Mouse (Mus musculus): ENCODE measurements around the gene Prkci. TPM values are rescaled to one million over a fixed set of nuclear protein-coding genes. Genes with fewer than 3 reads are reported as not detected.

The Prkci gene
- polyA plus RNA-seq, 1 experiment from 2014 or later, result 48.4 TPM

DNA sequence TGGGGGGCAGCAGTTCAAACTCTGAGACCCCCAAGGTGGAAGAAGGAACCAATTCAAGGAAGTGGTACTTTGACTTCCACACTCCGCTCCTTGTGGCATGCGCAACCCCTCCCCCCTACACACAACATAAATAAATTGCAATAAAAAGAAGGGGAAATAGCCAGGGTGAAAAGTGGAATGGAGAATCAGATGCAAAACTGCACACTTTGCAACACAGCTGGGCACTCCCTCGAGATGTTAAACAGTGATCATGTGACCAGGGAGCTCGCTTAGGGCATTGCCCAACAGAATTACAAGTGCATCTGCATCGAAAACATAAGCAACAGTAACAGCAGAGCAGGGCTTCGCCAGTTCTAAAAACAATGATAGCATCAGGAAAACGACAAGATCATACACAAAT lies 3.4 kb upstream of the Prkci start:
- Histone ChIP-seq H3K9me3 (ENCODE audit: control insufficient read depth, low read length) (no peaks in the 10 kb centered on the region), H3K27me3 (ENCODE audit: control insufficient read depth, insufficient read depth, low read length) (no peaks in the 10 kb centered on the region), H3K36me3 (ENCODE audit: control insufficient read depth, insufficient read depth, low read length) (no peaks in the 10 kb centered on the region), H3K4me3 (ENCODE audit: low read length) (no peak overlapping the region), H3K27ac (ENCODE audit: low read depth, low read length) (no peak overlapping the region), H3K9ac (ENCODE audit: low read depth, low read length) (no peak overlapping the region), H3K4me2 (replicated peaks; ENCODE audit: low read depth, low read length) (no peak overlapping the region), H3K4me1 (ENCODE audit: control insufficient read depth, insufficient read depth, low read length) (peaks cover 8% of the 10 kb centered on the region; the same call in 1 of the 2 replicates)
- WGBS, result 74% methylated on average over 7 of the region's 7 CpGs
- no peak for ATAC-seq (ENCODE audit: low FRiP score, low TSS enrichment)

DNA sequence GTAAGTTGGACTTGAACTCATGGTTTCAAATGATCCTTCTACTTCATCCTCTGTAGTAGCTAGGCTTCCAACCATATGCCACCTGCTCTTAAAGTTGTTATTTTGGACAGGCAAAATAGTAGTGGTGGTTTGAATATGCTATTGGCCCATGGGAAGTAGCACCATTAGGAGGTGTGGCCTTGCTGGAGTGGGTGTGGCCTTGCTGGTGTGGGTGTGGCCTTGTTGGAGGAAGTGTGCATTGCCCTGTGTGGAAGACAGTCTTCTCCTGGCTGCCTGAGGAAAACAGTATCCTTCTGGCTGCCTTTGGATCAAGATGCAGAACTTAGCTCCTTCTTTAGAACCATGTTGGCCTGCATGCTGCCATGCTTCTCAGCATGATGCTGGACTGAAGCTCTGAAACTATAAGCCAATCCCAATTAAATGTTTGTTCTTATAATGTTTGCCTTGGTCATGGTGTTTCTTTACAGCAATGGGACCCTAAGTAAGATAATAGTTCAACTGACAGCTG lies 2.4 kb upstream of the Prkci start:
- Histone ChIP-seq H3K4me2 (replicated peaks; ENCODE audit: low read depth, low read length) (no peak overlapping the region), H3K9ac (ENCODE audit: low read depth, low read length) (no peak overlapping the region), H3K4me3 (ENCODE audit: low read length) (no peak overlapping the region), H3K36me3 (ENCODE audit: control insufficient read depth, insufficient read depth, low read length) (no peaks in the 10 kb centered on the region), H3K27me3 (ENCODE audit: control insufficient read depth, insufficient read depth, low read length) (no peaks in the 10 kb centered on the region), H3K4me1 (ENCODE audit: control insufficient read depth, insufficient read depth, low read length) (peaks cover 11% of the 10 kb centered on the region; the same call in 1 of the 2 replicates), H3K9me3 (ENCODE audit: control insufficient read depth, low read length) (no peaks in the 10 kb centered on the region), H3K27ac (ENCODE audit: low read depth, low read length) (no peak overlapping the region)
- ATAC-seq (ENCODE audit: low FRiP score, low TSS enrichment), result no peak

DNA sequence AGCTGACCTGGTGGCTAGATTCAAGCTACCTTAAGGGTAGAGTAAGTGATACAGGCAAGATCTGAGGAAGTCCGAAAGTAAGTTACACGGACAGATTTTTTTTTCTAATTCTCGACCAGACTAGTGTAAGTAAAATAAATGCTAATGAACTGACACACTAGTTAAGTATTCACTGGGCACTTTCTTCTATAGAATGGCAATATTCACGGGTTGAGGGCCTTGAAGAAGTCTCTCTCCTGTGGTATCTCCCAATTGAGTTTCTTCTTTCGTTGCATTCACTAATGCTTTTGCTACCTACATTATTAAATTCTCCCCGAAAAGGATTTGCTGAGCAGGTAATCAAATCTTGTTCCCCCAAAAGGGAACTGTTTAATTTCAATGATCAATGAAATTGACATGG lies 688 bp upstream of the Prkci start:
- Histone ChIP-seq H3K9me3 (ENCODE audit: control insufficient read depth, low read length) (no peaks in the 10 kb centered on the region), H3K27me3 (ENCODE audit: control insufficient read depth, insufficient read depth, low read length) (no peaks in the 10 kb centered on the region), H3K4me3 (ENCODE audit: low read length) (peak overlapping the region; percentile 92), H3K4me1 (ENCODE audit: control insufficient read depth, insufficient read depth, low read length) (peaks cover 15% of the 10 kb centered on the region), H3K27ac (ENCODE audit: low read depth, low read length) (no peak overlapping the region), H3K4me2 (replicated peaks; ENCODE audit: low read depth, low read length) (peak overlapping the region; percentile 71), H3K36me3 (ENCODE audit: control insufficient read depth, insufficient read depth, low read length) (no peaks in the 10 kb centered on the region), H3K9ac (ENCODE audit: low read depth, low read length) (peak overlapping the region; percentile 78)
- ATAC-seq (ENCODE audit: low FRiP score, low TSS enrichment), result no peak
- 19% methylated on average over 6 of the region's 6 CpGs for WGBS

DNA sequence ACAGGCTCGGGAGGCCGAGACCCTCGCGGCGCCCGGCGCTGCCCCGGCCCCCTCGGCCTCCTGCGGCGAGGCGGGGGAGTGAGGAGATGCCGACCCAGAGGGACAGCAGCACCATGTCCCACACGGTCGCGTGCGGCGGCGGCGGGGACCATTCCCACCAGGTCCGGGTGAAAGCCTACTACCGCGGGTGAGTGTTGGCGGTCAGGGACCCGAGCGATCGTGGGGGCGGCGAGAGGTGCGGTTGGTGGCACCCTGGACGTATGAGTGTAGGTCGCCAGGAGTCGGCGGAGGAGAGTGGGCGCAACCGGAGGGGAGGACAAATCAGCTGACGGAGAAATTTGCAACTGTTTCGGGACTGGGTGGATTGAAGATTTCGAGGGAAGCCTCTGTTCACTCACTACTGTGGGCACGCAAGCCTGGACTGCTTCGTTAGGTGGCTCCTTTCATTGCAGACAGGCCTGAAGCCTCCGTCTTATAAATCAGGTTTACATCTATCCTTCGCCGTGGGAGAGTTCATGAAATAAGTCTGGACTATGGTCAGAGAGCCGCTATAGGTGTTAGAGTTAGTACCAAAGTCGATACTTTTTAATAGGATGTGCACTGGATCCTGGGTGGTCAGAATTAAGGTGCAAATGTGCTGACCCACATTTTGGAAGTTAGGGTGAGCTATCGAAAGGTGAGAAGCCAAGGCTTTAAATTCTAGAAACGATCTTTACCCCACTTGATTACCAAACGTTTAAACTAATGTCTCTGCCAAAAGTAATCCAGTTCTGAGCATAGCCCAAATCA lies 546 bp downstream of the Prkci start:
- no peaks in the 10 kb centered on the region for H3K9me3 ChIP-seq (ENCODE audit: control insufficient read depth, low read length)
- H3K27ac ChIP-seq (ENCODE audit: low read depth, low read length), result peak overlapping the region; percentile 82; the same call in 1 of the 2 replicates

DNA sequence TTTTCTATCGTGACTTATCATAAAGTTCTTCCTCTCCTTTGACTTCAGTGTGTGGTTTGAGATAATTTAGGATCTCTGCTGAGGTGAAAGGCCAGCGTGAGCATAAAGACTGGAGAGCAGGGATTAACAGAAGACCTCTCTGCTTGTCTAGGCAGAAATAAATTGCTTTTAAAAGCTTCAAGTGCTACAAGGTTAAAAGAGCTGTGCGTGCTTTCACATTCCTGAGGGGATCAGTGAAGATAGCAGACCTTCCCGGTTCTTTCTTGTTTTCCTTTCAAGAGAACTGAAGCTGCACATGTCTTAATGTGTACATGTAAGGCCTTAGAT lies 1.1 kb downstream of the Prkci start:
- H3K27me3 ChIP-seq (ENCODE audit: control insufficient read depth, insufficient read depth, low read length), result no peaks in the 10 kb centered on the region
- peaks cover 24% of the 10 kb centered on the region for H3K4me1 ChIP-seq (ENCODE audit: control insufficient read depth, insufficient read depth, low read length)
- H3K27ac ChIP-seq (ENCODE audit: low read depth, low read length), result no peak overlapping the region
- peak overlapping the region; percentile 78; the same call in 1 of the 2 replicates for H3K9ac ChIP-seq (ENCODE audit: low read depth, low read length)
- H3K9me3 ChIP-seq (ENCODE audit: control insufficient read depth, low read length), result no peaks in the 10 kb centered on the region
- H3K36me3 ChIP-seq (ENCODE audit: control insufficient read depth, insufficient read depth, low read length), result no peaks in the 10 kb centered on the region
- peak overlapping the region; percentile 71 for H3K4me2 ChIP-seq (replicated peaks; ENCODE audit: low read depth, low read length)
- peak overlapping the region; percentile 92 for H3K4me3 ChIP-seq (ENCODE audit: low read length)
- no peak for ATAC-seq (ENCODE audit: low FRiP score, low TSS enrichment)
- WGBS, result under 1% methylated on average over 4 of the region's 4 CpGs

More for the DNA sequence above, 546 bp downstream of the Prkci start:
- Histone ChIP-seq H3K4me2 (replicated peaks; ENCODE audit: low read depth, low read length) (peak overlapping the region; percentile 71), H3K4me3 (ENCODE audit: low read length) (peak overlapping the region; percentile 92), H3K27me3 (ENCODE audit: control insufficient read depth, insufficient read depth, low read length) (no peaks in the 10 kb centered on the region), H3K36me3 (ENCODE audit: control insufficient read depth, insufficient read depth, low read length) (no peaks in the 10 kb centered on the region), H3K4me1 (ENCODE audit: control insufficient read depth, insufficient read depth, low read length) (peaks cover 21% of the 10 kb centered on the region), H3K9ac (ENCODE audit: low read depth, low read length) (peak overlapping the region; percentile 78)
- WGBS, result under 1% methylated on average over 49 of the region's 49 CpGs
- peak; percentile 30; the same call in 1 of the 2 replicates for ATAC-seq (ENCODE audit: low FRiP score, low TSS enrichment)

DNA sequence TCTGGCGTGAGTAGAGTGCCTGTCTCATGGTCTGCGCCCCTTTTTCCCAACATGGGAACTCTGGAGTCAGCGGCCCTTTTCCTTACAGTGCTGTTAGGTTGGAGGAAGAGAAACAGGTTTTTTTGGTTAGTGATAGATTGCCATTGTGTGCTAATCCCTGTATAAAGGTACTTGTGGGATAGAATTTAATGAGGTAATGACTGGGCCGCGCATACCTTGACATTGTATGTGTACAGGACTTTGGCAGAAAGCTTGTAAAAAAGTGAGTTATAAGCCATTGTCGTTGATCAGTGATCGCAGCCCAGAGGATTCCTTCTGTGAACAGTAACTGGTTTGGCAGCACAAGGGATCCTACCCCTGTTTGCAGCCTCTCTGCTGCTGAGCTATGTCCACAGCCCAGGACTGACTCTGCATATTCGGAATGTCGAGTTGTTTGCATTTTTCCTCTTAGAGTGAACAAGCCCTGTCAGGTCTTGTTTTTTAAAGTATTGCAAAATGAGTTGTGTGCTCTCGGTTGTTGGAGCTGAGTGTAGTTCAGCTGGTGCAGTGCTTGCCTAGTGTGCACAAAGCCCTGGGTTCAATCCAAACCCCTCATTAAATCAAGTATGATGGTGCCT lies 4.0 kb downstream of the Prkci start:
- WGBS, result 54% methylated on average over 10 of the region's 10 CpGs
- Histone ChIP-seq H3K9ac (ENCODE audit: low read depth, low read length) (no peak overlapping the region), H3K9me3 (ENCODE audit: control insufficient read depth, low read length) (no peaks in the 10 kb centered on the region), H3K27me3 (ENCODE audit: control insufficient read depth, insufficient read depth, low read length) (no peaks in the 10 kb centered on the region), H3K27ac (ENCODE audit: low read depth, low read length) (peak overlapping the region; percentile 42; the same call in 1 of the 2 replicates), H3K36me3 (ENCODE audit: control insufficient read depth, insufficient read depth, low read length) (no peaks in the 10 kb centered on the region), H3K4me3 (ENCODE audit: low read length) (no peak overlapping the region), H3K4me1 (ENCODE audit: control insufficient read depth, insufficient read depth, low read length) (peaks cover 24% of the 10 kb centered on the region), H3K4me2 (replicated peaks; ENCODE audit: low read depth, low read length) (no peak overlapping the region)
- ATAC-seq (ENCODE audit: low FRiP score, low TSS enrichment), result no peak

DNA sequence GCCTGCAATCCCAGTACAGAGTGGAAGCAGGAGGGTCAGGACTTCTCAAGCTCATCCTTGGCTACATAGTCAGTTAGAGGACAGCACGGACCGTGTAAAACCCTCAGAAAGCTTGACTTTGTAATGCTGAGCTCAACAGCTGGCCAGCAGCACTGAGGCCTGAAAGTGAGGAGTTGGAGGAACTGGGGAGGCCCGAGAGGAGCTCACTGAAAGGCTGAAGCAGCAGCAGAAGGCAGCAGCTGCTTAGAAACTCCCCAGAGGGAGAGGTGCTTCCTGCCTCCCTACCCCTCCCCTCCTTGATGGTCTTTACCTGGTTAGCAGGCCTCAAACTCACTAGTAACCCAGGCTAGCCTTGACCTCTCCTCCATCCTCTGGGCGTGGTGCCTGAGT lies 4.5 kb downstream of the Prkci start:
- H3K9me3 ChIP-seq (ENCODE audit: control insufficient read depth, low read length), result no peaks in the 10 kb centered on the region
- no peak overlapping the region for H3K9ac ChIP-seq (ENCODE audit: low read depth, low read length)
- H3K4me1 ChIP-seq (ENCODE audit: control insufficient read depth, insufficient read depth, low read length), result peaks cover 21% of the 10 kb centered on the region
- H3K36me3 ChIP-seq (ENCODE audit: control insufficient read depth, insufficient read depth, low read length), result no peaks in the 10 kb centered on the region
- H3K4me3 ChIP-seq (ENCODE audit: low read length), result no peak overlapping the region
- H3K27me3 ChIP-seq (ENCODE audit: control insufficient read depth, insufficient read depth, low read length), result no peaks in the 10 kb centered on the region
- WGBS, result 27% methylated on average over 4 of the region's 4 CpGs
- no peak for ATAC-seq (ENCODE audit: low FRiP score, low TSS enrichment)
- peak overlapping the region; percentile 42; the same call in 1 of the 2 replicates for H3K27ac ChIP-seq (ENCODE audit: low read depth, low read length)
- no peak overlapping the region for H3K4me2 ChIP-seq (replicated peaks; ENCODE audit: low read depth, low read length)

DNA sequence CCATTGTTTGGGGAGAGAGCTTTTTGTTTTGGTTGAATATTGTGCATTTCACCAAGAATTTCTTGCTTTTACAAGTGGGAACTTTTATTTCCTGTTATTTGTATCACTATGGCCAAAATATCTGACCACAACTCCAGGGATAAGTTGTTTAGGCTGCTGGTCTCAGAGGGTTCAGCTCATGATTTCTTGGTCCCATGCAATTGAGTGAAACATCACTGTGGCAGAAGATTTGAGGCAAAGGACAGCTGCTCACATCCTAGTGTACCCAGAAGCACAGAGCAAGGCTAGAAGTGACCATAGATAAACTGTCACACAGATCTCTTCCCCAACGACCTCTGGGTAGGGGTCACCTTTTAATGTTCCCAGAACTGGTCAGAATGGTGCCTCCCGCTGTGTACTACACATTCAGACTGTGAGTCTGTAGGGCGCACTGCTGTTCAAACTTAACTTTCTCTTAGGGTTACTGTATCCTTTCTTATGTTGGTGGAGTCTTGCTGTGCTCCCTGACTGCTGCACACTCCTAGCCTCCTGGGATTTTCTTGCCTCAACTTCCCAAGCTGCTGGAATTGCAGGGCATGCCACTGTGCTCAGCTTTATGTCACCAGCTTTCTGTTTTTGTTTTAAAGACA lies 5.6 kb downstream of the Prkci start:
- Histone ChIP-seq H3K4me3 (ENCODE audit: low read length) (no peak overlapping the region), H3K4me2 (replicated peaks; ENCODE audit: low read depth, low read length) (no peak overlapping the region), H3K27me3 (ENCODE audit: control insufficient read depth, insufficient read depth, low read length) (no peaks in the 10 kb centered on the region), H3K9ac (ENCODE audit: low read depth, low read length) (no peak overlapping the region), H3K4me1 (ENCODE audit: control insufficient read depth, insufficient read depth, low read length) (peaks cover 21% of the 10 kb centered on the region), H3K9me3 (ENCODE audit: control insufficient read depth, low read length) (no peaks in the 10 kb centered on the region), H3K36me3 (ENCODE audit: control insufficient read depth, insufficient read depth, low read length) (no peaks in the 10 kb centered on the region), H3K27ac (ENCODE audit: low read depth, low read length) (no peak overlapping the region)
- ATAC-seq (ENCODE audit: low FRiP score, low TSS enrichment), result no peak
- 49% methylated on average over 3 of the region's 3 CpGs for WGBS
